Mouse (Mus musculus): ENCODE measurements around the gene Clock. TPM values are rescaled to one million over a fixed set of nuclear protein-coding genes. Genes with fewer than 3 reads are reported as not detected.

Gene Clock
- total RNA-seq, 1 experiment from 2014 or later = 11.0 TPM

DNA sequence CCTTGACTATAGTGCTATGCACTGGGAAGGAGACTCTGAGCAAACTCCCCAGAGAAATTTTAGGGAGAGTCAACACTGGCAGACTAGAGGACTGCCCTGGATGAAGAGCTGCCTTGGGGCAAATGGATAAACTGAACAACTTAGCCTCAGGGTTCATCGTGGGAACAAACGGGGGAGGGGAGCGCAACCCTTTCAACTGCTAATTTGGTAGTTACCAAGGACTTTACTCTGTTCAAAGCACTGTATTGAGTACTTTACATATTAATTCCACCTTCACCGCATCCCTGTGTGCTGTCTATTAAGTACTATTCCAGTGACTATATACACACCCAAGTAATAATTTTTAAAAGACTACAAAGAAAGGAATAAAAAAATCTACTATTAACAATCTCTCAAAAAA, 18.9 kb downstream of the Clock start:
- no peak for ATAC-seq (replicated peaks; ENCODE audit: low read depth, poor library complexity, severe bottlenecking)

DNA sequence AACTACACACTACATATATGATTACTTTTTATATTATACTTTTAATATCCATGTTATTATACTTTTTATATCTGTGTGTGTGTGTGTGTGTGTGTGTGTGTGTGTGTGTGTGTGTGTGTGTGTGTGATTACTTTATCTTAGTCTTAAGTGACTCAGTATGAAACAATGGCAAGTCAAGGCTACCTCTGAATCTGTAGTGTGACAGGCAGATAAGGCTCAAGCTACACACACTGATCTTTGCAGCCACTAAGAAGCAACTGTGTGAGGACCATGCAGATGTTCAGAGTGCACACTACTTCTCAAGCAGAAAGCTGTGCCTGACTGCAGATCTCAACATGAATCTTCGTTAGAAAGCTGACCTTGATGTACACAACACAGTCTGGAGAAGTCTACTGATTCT, 20.7 kb downstream of the Clock start:
- no peak for ATAC-seq (replicated peaks; ENCODE audit: low read depth, poor library complexity, severe bottlenecking)

DNA sequence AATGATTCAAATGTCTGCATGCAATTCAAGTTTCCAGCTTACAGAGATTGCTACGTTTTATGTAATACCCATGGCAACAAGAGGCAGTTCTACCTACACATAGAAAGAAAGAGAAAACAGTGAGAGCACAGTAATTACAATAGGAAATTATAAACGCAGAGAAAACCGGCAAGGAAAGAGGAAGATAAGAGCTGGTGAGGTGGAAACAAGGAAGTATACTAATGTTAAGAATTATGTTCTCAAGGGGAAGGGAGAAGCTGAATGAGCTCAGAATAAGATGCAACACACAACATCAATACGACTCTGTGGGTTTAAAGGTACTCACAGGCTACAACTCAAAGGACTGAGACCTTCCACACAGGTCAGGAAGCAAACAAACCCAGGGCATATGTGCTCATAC, 29.6 kb downstream of the Clock start:
- ATAC-seq (replicated peaks; ENCODE audit: low read depth, poor library complexity, severe bottlenecking) = no peak

DNA sequence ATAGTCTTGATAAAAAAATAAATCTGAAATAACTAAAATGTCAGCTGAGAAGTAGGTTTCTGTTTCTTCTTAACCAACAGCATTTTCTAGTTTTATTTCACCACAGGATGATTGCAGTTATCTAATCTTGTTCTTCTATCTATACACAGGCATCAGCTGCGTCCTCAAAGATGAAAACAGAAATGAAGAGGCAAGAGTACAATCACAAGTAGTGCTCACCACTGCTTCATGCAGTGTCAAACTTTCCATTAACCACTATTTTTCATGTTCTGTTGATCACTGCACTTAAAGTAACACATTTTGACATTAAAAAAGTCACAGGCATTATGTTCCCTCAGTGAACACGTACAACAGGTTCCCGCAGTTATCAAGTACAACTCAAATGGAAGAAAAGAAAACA, 53.6 kb downstream of the Clock start:
- no peak for ATAC-seq (replicated peaks; ENCODE audit: low read depth, poor library complexity, severe bottlenecking)

DNA sequence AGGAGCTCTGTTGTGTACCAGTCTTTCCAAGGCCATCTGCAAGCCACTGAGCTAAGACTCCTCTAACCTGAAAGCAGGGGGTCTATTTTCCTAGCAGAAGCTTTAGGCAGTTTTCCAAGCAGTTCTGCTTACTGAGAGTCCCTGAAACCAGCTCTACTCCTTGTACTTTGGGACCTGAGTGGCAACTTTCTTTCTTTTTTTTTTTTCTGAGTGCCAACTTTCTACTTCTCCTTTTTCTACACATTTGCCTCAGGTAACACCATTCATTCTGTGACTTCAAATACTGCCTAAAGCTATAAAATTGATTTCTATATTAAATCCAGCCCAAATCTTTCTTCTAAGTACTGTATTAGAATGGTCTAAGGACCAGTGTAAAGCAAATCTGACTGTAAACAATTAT, 58.1 kb downstream of the Clock start:
- no peak for ATAC-seq (replicated peaks; ENCODE audit: low read depth, poor library complexity, severe bottlenecking)

DNA sequence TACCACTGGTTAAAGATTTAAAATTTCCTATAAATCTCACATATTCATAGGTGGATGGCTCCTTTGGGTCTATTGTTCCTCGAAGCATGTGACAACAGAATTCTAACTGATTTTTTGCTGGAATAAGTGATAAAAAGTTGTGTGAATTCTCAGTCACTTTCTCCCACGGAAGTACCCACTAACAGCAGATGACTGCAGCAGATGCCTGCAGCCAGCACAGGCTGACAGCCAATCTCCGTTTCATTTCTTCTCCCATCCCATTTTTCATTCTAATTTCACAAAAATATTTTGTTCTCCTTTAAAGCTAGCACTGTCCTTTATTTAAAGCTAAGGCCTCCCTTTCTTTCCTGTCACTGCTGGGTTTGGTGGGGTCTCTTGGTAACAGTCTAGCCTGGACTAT, 59.2 kb downstream of the Clock start:
- no peak for ATAC-seq (replicated peaks; ENCODE audit: low read depth, poor library complexity, severe bottlenecking)

DNA sequence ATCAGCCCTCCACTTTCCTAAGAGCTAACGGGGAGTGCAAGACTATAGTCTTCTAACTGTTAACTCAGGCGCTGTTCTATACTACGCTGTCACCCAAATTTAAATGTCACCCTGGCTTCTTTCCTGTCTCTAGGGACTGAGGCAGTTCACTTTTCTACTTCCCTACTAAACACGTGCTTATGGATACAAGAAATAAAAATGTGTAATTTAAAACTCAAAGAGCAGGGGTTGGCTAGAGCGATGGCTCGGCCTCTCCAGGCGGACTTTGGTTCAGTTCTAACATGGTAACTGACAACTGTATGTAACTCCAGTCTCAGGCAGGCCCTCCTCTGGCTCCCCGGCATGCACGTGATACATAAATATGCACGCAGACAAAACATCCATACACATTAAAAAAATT, 60.2 kb downstream of the Clock start:
- ATAC-seq (replicated peaks; ENCODE audit: low read depth, poor library complexity, severe bottlenecking) = no peak

DNA sequence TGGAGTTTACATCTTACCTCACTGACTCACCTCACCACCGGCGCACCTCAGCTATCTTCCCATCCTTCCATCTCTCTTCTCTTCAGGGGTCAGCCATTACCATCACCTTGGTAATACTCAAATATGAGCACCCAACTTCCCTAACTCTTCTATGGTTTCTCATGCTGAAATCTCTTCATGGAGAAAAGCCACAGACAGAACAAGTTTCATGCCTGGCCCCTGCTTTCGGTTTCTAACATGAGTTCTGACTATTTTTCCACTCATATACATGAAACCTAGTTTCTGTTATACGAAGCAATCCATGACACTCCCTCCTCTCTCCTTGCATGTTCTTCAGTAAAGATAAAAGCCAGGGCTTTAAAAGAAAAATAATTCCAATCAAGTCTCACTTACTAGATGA, 60.7 kb downstream of the Clock start:
- no peak for ATAC-seq (replicated peaks; ENCODE audit: low read depth, poor library complexity, severe bottlenecking)

DNA sequence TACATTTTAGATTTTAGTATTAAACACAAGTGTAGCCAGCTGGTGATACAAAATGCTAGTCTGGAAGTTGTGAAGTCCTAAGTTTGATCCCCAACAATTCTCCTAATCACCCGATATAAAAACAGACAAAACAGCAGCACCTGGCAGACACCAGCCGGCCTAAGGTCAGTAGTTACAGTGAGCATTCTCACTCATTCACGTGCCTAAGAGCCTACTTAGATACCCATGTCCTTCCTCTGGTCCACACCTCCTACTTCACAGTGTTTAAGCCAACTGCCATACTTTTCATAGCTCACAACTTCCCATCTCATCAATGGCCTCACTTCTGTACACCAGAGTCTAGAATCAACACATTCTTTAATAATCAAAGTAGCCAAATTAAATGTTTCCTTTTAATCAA, 61.3 kb downstream of the Clock start:
- no peak for ATAC-seq (replicated peaks; ENCODE audit: low read depth, poor library complexity, severe bottlenecking)

DNA sequence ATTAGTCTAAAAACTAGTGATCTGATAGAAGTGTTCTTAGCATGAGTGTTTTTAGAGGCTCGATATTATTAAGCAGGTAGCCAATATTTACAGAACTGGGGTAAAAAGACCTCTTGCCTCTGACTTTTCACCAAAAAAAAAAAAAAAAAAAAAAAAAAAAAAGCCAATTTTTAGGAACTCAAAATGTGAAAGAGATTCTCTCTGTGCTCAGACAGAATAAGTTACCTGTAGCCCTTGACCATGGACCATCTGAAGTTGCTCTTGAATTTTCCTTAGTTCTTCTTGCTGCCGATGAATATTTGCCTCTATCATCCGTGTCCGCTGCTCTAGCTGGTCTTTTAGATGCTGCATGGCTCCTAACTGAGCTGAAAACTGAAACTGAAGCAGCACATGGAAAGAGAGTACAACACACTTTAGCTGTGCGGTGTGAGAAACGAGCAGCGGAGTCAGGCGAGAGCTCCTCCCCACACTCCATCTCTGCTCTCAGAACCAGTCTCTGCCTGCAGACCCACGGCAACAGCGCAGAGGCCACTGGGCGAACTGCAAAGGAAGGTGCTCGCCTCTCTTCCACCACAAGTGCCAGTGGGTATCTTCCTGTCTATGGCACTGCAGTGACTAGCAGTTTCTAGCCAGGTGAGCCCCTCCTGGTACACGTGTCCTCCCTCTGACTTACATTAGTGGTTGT, 73.3 kb downstream of the Clock start:
- ATAC-seq (replicated peaks; ENCODE audit: low read depth, poor library complexity, severe bottlenecking) = no peak

DNA sequence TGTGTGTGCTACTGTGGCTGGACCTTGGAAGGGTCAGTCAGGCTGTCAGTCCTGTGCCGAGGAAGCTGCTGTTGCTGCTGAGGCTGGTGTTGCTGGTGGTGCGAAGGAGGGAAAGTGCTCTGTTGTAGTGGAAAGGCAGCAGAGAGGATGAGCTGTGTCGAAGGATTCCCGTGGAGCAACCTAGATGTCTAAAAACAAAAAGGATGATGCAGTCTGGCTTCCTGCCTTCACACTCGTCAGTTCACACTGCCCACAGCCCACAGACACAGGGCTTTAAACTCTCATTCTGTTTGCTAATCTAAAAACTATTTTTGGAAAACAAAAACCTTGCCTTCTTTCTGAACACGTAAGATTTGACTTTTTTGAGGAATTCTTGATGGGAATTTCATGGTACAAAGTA, 87.9 kb downstream of the Clock start:
- no peak for ATAC-seq (replicated peaks; ENCODE audit: low read depth, poor library complexity, severe bottlenecking)

DNA sequence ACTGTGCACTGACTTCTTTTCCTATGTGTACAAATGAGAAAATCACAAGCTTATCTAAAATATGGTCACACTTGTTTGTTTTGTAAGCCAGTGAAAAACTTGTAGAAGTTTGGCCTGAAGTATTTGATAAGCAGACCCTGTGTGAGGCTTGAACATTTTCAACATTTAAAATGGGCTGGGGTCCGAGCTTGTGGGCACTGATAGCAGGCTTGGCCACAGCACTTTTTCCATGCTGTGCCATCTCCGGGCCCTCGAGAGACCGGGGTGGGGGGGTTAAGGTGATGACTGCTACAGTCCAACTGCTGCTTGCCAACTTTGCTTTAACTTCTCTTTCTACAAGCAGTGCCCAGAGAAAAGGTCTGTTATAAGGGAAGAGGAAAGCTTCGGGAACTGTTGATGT, 96.5 kb downstream of the Clock start:
- ATAC-seq (replicated peaks; ENCODE audit: low read depth, poor library complexity, severe bottlenecking) = no peak

DNA sequence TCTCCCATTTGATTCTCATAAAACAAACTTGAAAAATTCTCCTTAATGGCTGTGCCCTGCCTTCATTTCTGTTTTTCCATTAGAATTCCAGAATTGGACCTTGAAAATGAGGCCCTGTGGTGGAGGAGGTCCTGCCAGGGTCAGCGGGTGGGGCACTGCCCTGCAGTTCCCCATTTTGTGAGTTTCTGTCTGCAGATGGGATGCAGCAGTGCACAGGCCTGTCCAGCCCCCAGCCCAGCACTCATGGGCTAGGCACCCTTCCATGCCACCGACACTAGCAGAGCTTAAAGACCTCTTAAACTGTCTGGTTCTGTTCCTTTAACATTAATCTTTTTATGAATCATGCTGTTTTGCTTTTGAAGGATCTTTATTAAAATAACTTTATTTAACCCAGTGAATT, 98.7 kb downstream of the Clock start:
- no peak for ATAC-seq (replicated peaks; ENCODE audit: low read depth, poor library complexity, severe bottlenecking)

DNA sequence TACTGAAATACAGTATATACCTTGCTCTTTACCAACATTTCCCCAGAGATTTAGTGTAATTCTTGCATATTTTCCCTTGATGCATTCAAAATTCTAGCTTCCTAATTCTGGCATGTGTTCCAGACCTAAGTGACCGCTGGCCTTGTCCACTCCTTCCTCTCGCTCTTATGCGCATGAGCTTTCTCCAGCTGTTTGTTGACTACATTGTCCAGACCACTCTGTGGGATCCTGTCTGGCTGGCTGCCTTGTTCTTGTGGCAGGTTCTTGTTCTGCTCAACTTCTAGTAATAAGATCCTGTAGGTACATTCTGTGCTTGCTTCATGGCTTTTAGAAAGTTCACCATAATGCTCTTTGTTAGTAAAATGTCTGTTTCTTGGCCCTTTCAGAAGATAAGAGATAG, 101.4 kb downstream of the Clock start:
- ATAC-seq (replicated peaks; ENCODE audit: low read depth, poor library complexity, severe bottlenecking) = no peak

DNA sequence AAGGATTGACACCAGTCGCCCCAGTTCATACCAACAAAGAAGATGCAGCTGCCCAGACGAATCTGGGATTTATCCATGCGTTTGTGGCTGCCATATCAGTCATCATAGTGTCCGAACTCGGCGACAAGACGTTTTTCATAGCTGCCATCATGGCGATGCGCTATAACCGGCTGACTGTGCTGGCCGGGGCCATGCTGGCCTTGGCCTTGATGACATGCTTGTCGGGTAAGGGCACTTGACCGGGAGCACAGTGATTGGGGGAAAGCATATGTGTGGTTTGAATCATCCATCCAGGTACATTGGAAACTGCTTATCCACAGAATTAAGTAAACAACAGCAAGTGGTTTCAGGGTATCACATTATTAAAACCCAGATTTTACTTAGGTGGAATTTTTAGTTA, 105.2 kb downstream of the Clock start:
- no peak for ATAC-seq (replicated peaks; ENCODE audit: low read depth, poor library complexity, severe bottlenecking)

DNA sequence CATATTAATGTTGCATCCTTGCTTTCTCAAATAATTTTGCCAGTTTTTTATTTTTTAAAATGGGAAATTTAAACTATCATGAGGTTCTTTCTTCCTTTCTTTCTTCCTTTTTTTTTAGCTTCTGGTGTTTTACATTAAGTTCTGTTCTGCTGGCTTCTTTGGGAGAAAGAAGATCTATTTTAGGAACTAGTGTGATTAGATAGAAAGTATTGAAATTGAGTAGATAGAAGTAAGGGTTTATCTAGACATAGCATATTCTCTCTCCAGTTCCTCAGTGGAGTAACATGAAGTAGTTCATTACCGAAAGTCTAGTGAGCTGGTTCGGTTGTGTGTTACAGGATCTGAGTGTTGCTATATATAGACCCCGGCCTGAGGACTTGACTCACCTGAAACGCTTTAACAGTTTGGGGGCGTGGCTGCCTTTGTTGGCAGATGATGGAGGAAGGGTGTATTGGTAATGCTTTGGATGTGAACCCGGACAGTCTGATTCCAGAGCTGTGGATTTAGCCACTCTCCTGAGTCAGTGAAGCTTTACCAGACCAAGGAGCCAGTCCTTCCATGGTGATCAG, 110.1 kb downstream of the Clock start:
- no peak for ATAC-seq (replicated peaks; ENCODE audit: low read depth, poor library complexity, severe bottlenecking)

DNA sequence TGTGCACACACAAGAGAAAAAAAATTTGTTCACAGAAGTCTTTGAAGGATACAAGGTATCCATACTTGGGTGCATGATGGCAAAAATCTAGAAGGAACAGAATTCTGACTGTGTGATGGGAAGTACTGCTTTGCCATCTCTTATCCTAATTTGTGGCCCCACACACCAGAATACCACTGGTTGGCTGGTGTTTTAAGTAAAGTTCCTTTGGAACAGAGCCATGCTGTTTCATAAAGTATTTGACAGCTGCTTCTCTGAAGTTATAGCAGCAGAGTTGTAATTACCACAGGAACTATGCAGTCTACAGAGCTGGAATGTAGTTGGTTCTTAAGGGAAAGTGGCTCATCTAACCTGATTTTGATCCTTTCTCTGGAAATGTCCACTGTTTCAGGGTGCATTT, 111.5 kb downstream of the Clock start:
- no peak for ATAC-seq (replicated peaks; ENCODE audit: low read depth, poor library complexity, severe bottlenecking)

DNA sequence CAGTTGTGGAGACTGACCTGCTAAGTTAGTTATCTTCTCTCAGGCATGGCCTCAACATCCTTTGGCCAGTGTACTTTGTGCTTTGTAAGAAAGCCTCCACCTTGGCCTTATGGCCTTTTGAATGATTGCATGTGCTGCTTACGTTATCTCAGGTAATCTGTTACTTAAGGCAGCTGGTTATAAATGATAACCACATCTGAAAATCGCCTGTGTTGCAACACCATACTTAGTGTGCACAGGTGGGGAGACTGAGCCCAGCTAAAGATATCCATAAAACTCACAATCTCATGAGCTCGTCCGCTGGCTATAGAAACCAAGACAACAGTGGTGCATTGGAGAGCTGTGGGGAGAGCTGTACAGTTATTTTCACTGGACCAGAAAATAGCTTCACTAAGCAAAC, 114.0 kb downstream of the Clock start:
- ATAC-seq (replicated peaks; ENCODE audit: low read depth, poor library complexity, severe bottlenecking) = no peak

DNA sequence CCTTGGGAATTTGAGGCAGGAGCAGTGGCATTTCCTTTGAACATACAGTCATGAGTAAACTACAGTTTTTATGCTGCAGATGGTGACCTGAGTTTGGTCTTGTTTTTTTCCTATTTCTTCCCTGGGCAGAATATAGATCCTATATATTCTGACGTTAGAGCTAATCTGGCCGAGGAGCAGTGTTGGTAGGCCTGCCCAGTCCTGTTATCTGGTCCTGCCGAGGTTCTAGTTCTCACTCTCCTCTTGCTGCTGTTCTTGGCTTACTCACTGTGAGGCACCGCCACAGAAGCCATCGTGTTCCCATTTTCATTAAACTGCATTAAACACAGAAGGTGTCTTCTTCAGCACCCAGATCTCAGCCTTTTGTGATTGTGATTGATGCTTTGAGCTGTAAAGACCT, 116.7 kb downstream of the Clock start:
- no peak for ATAC-seq (replicated peaks; ENCODE audit: low read depth, poor library complexity, severe bottlenecking)

DNA sequence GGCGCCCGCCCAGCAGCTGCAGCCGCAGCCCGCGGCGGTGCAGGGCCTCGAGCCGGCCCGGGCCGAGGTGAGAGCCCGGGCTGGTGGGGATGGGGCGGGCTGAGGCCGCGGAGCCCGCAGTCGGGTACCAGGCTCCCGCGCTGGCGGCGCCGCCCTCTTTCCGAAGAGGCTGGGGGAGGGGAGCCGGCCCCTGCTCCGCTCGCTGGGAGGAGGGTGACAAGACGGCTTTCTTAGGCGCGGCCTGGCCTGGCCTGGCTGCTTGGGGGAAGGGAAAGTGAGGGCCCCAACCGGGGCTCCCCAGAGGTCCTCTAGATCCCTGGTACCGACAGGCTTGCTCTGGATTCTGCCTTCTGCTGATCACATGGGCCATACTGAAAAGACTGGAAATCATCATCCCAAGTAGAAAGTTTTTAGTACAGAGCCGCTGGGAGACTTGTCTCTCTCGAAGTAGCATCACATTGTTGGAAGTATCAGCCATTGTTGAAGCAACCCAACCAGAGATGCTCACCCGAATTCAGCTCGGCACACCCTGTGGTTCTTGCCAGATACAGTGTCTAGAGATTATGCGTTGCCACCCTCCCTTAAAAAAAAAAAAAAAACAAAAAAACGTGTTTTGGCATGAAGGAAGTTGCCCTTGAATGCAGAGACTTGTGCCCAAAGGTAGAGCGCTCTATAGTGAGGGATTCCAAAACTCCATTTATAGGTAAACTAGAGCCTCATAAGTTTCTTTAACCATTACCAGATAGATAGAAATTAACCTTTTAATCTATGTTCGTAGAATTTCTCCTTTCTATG, 120.1 kb downstream of the Clock start:
- ATAC-seq (replicated peaks; ENCODE audit: low read depth, poor library complexity, severe bottlenecking) = peak; percentile 48

DNA sequence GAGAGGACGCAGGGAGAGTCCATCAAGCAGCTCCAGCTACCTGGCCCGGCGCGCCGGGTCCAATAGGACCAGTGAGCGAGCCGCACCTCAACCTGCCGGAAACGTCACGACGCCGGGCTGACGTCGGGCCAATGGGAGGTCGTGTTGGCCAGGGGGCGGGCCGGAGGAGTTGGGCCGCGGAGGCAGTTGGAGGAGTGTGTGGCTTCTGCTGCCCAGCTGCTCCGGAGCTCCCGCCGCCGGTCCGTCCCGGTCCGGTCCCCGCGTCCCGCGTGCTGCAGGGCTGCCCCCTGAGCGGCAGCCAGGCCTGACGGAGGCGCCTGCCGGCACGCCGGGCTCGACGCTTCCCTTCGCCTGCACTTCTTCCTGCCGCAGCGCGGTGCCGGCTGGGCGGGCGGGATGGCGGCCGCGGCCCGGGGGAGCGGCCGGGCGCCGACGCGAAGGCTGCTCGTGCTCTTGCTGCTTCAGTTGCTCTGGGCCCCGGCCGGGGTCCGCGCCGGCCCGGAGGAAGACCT, 120.8 kb downstream of the Clock start, which contains the start of gene Tmem165:
Gene Tmem165, plus strand, starts transcription at position 131 of the 512 bp plus-strand sequence.
- ATAC-seq (replicated peaks; ENCODE audit: low read depth, poor library complexity, severe bottlenecking) = peak; percentile 95
